Mouse (Mus musculus): ENCODE results near the gene Notch2. TPM values are rescaled to one million over a fixed set of nuclear protein-coding genes. Genes with fewer than 3 reads are reported as not detected.
"Not testable (repeated sequence)": the region's sequence is repeated elsewhere in the genome, so short reads cannot be mapped to it uniquely, and the experiment has no call there.

Gene Notch2
- polyA plus RNA-seq, 1 experiment from 2014 or later: 6.2 TPM

DNA sequence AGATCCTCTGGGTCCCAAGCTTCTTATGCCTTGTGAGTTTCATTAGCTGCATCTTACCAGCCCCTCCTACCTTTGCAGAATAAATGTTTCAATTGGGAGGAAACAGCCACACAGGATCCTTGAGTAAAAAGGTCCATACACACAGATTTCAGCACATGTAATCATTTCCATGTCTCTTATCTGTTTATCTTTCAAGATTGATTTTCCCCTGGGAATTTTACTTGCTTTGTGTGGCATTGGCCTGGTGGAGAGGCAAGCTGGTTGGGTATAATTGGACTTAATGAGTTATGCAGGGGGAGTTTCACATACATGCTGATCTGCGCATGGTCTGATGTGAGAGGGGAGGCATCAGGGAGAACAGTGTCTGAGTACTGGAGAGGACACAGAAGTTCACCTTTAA, 36.3 kb downstream of the Notch2 start:
- Histone ChIP-seq H3K9ac (replicated peaks) (no peak overlapping the region), H3K27me3 (ENCODE audit: insufficient read depth, low read length) (no peaks in the 10 kb centered on the region), H3K4me2 (ENCODE audit: low read depth, low read length) (no peak overlapping the region), H3K4me3 (ENCODE audit: low read depth, low read length) (no peak overlapping the region), H3K27ac (ENCODE audit: low read depth) (no peak overlapping the region), H3K36me3 (replicated peaks; ENCODE audit: insufficient read depth, low read length) (0 out of 2 replicates have a peak, but pooled peaks cover 5% of the 10 kb centered on the region), H3K9me3 (ENCODE audit: low read length) (no peaks in the 10 kb centered on the region), H3K4me1 (ENCODE audit: insufficient read depth) (peaks cover 30% of the 10 kb centered on the region)
- no peak for DNase-seq
- 97% methylated on average over 1 of the region's 1 CpGs for WGBS (ENCODE audit: insufficient replicate concordance)
- ATAC-seq: no peak
- TF ChIP-seq EP300 (IDR thresholded peaks at IDR 0.05; ENCODE audit: low read depth) (no peak), CTCF (IDR thresholded peaks at IDR 0.05; ENCODE audit: low read depth) (no peak)

DNA sequence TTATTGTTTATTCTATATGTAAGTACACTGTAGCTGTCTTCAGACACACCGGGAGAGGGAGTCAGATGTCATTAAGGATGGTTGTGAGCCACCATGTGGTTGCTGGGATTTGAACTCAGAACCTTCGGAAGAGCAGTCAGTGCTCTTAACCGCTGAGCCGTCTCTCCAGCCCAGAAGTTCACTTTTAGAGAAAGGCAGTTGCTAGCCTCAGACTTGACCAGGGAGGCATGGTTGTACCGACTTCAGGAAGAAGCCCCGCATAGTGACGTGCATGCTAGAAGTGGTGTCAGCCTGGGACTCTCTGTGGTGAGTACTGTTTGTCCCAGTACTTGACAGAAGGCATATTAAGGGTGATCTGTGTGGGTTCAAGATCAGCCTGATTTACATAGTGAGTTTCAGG, 36.8 kb downstream of the Notch2 start:
- not testable (repeated sequence) for H3K9ac ChIP-seq (replicated peaks); H3K27ac ChIP-seq (ENCODE audit: low read depth); H3K27me3 ChIP-seq (ENCODE audit: insufficient read depth, low read length); ATAC-seq; DNase-seq; H3K36me3 ChIP-seq (replicated peaks; ENCODE audit: insufficient read depth, low read length); H3K4me3 ChIP-seq (ENCODE audit: low read depth, low read length); H3K9me3 ChIP-seq (ENCODE audit: low read length); H3K4me2 ChIP-seq (ENCODE audit: low read depth, low read length)
- H3K4me1 ChIP-seq (ENCODE audit: insufficient read depth): peaks cover 34% of the 10 kb centered on the region
- WGBS (ENCODE audit: insufficient replicate concordance): 87% methylated on average over 7 of the region's 7 CpGs

DNA sequence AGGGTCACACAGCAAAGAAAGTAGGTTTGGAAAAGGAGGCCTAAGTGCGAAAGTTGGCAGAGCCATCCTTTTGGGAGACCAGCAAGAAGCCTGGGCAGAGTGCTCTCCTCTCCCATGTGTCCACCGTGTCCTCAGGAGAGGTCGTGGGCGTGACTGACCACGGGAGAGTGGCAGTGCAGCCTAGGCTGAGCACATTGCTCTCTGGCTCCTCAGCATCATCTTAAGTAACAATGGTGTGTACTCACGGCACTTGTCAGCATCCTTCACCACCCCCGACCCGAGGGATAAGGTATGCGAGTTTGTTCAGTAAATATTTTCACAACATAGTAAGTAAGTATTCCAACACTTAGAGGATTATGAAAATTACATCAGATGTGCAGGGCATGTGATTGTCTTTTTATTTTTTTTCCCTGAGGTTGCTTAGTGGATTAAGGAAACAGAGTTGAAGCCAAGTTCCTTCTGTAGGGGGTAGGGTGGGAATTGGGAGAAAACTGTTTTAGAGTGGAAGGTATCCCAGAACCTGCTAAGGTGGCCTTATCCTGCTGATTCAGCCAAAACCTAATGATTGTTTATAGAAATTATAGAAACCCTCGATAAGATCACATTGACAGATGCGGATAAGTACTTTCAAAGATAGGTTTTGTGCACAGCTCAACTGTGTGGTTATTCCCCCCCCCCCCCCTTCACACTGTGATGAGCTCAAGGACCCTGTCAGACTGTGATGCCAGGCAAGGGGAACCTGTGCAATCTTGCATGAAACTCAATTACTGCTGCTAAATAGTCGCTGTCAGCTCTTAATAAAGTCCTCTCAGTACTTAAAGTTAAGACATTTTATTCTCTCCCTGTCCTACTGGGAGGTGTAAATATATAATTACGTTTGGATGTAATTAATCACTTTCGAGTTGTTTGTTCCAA, 37.4 kb downstream of the Notch2 start:
- H3K27me3 ChIP-seq (ENCODE audit: insufficient read depth, low read length): no peaks in the 10 kb centered on the region
- no peak for ATAC-seq
- no peak overlapping the region for H3K4me3 ChIP-seq (ENCODE audit: low read depth, low read length)
- TF ChIP-seq EP300 (IDR thresholded peaks at IDR 0.05; ENCODE audit: low read depth): no peak
- TF ChIP-seq CTCF (IDR thresholded peaks at IDR 0.05; ENCODE audit: low read depth): no peak
- H3K36me3 ChIP-seq (replicated peaks; ENCODE audit: insufficient read depth, low read length): 0 out of 2 replicates have a peak, but pooled peaks cover 5% of the 10 kb centered on the region
- DNase-seq: no peak
- H3K27ac ChIP-seq (ENCODE audit: low read depth): no peak overlapping the region
- 77% methylated on average over 14 of the region's 14 CpGs for WGBS (ENCODE audit: insufficient replicate concordance)
- H3K9me3 ChIP-seq (ENCODE audit: low read length): no peaks in the 10 kb centered on the region
- H3K4me2 ChIP-seq (ENCODE audit: low read depth, low read length): no peak overlapping the region
- H3K9ac ChIP-seq (replicated peaks): no peak overlapping the region
- peaks cover 36% of the 10 kb centered on the region for H3K4me1 ChIP-seq (ENCODE audit: insufficient read depth)

DNA sequence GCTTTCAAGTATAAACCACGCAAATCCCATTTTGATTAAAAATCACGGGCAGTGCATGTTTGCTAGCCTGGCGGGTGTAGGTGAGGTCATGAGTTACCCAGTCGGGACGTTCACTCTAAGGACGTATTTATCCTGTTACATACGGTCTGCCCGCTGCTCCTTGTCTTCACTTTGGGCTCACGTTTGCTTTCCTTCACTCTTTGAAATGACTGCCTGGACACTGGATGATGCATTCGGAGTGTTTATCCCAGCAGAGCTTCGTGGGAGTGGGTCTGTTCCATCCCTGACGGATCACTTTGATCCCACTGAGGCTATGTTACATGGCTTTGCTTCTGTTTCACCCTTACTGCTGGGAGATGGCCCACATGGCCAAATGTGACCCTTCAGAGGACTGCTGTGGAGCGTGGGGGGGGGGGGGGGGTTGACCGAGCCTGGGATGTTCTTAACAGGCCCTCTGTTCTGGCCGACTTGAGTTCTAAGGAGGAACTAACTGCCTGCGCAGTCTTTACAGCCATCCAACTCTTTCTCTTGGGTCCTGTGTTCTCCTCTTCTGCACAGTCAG, 38.2 kb downstream of the Notch2 start:
- TF ChIP-seq EP300 (IDR thresholded peaks at IDR 0.05; ENCODE audit: low read depth) (no peak), CTCF (IDR thresholded peaks at IDR 0.05; ENCODE audit: low read depth) (no peak)
- no peaks in the 10 kb centered on the region for H3K27me3 ChIP-seq (ENCODE audit: insufficient read depth, low read length)
- no peak overlapping the region for H3K4me3 ChIP-seq (ENCODE audit: low read depth, low read length)
- no peak overlapping the region for H3K27ac ChIP-seq (ENCODE audit: low read depth)
- peaks cover 36% of the 10 kb centered on the region for H3K4me1 ChIP-seq (ENCODE audit: insufficient read depth)
- no peak overlapping the region for H3K9ac ChIP-seq (replicated peaks)
- H3K4me2 ChIP-seq (ENCODE audit: low read depth, low read length): no peak overlapping the region
- DNase-seq (no peak), ATAC-seq (no peak)
- 0 out of 2 replicates have a peak, but pooled peaks cover 8% of the 10 kb centered on the region for H3K36me3 ChIP-seq (replicated peaks; ENCODE audit: insufficient read depth, low read length)
- WGBS (ENCODE audit: insufficient replicate concordance): 74% methylated on average over 16 of the region's 16 CpGs
- no peaks in the 10 kb centered on the region for H3K9me3 ChIP-seq (ENCODE audit: low read length)

- no peak overlapping the region for H3K4me2 ChIP-seq (ENCODE audit: low read depth, low read length)
- no peak overlapping the region for H3K27ac ChIP-seq (ENCODE audit: low read depth)
- WGBS (ENCODE audit: insufficient replicate concordance): 86% methylated on average over 16 of the region's 16 CpGs
- peaks cover 35% of the 10 kb centered on the region for H3K4me1 ChIP-seq (ENCODE audit: insufficient read depth)
- H3K27me3 ChIP-seq (ENCODE audit: insufficient read depth, low read length): no peaks in the 10 kb centered on the region
- no peak overlapping the region for H3K9ac ChIP-seq (replicated peaks)
- ATAC-seq: no peak
- TF ChIP-seq CTCF (IDR thresholded peaks at IDR 0.05; ENCODE audit: low read depth): no peak
- TF ChIP-seq EP300 (IDR thresholded peaks at IDR 0.05; ENCODE audit: low read depth): no peak
- H3K36me3 ChIP-seq (replicated peaks; ENCODE audit: insufficient read depth, low read length): 0 out of 2 replicates have a peak, but pooled peaks cover 8% of the 10 kb centered on the region
- H3K4me3 ChIP-seq (ENCODE audit: low read depth, low read length): no peak overlapping the region
- DNase-seq: no peak
- no peaks in the 10 kb centered on the region for H3K9me3 ChIP-seq (ENCODE audit: low read length)
Observed at GRCm38 (mm10) chr3:98052507-98053430, 39.4 kb downstream of the Notch2 start.

- ATAC-seq: no peak
Observed at GRCm38 (mm10) chr3:98053817-98054216, 40.5 kb downstream of the Notch2 start.

More at GRCm38 (mm10) chr3:98053817-98054216, 40.5 kb downstream of the Notch2 start:
- no peaks in the 10 kb centered on the region for H3K9me3 ChIP-seq (ENCODE audit: low read length)
- H3K27me3 ChIP-seq (ENCODE audit: insufficient read depth, low read length): no peaks in the 10 kb centered on the region
- H3K4me2 ChIP-seq (ENCODE audit: low read depth, low read length): no peak overlapping the region
- no peak for TF ChIP-seq CTCF (IDR thresholded peaks at IDR 0.05; ENCODE audit: low read depth)
- TF ChIP-seq EP300 (IDR thresholded peaks at IDR 0.05; ENCODE audit: low read depth): no peak
- H3K4me1 ChIP-seq (ENCODE audit: insufficient read depth): peaks cover 40% of the 10 kb centered on the region
- no peak overlapping the region for H3K27ac ChIP-seq (ENCODE audit: low read depth)
- no peak for DNase-seq
- H3K4me3 ChIP-seq (ENCODE audit: low read depth, low read length): no peak overlapping the region
- no peak overlapping the region for H3K9ac ChIP-seq (replicated peaks)
- WGBS (ENCODE audit: insufficient replicate concordance): 39% methylated on average over 1 of the region's 1 CpGs
- 0 out of 2 replicates have a peak, but pooled peaks cover 8% of the 10 kb centered on the region for H3K36me3 ChIP-seq (replicated peaks; ENCODE audit: insufficient read depth, low read length)
